Comparison of ENCODE assay signal across 10 mouse cellular contexts in genomic region chr12:89814536-89814935, GRCm38 (mm10).
DNase-seq lines count a peak whose midpoint lies in the region; ATAC-seq lines count a peak whose summit lies in the region.
"Had no signal": no experiment of that assay in that cellular context is flagged by ENCODE, and none has a peak within 500 bp of the region (broad histone marks: within the 10 kb centered on the region; RNA-seq: fewer than 3 reads in every experiment).

No protein-coding gene starts in this region.

- WGBS in embryonic facial prominence, embryonic 14.5 days = 17% methylated on average over 4 of the region's 4 CpGs
- 47% methylated on average over 4 of the region's 4 CpGs for WGBS in midbrain, embryonic 13.5 days
- 47% methylated on average over 4 of the region's 4 CpGs for WGBS in liver, embryonic 12.5 days (ENCODE audit: insufficient replicate concordance)

- no peak overlapping the region for H3K27ac ChIP-seq in embryonic facial prominence, embryonic 14.5 days (replicated peaks; ENCODE audit: low read depth, low read length)
- H3K27ac ChIP-seq in midbrain, embryonic 13.5 days = 0 out of 2 replicates have a peak overlapping the region, but pooled peaks have one; percentile 30
- no peak overlapping the region for H3K27ac ChIP-seq in liver, embryonic 12.5 days

- no peak overlapping the region for H3K4me3 ChIP-seq in embryonic facial prominence, embryonic 14.5 days (ENCODE audit: low read depth, low read length)
- H3K4me3 ChIP-seq in midbrain, embryonic 13.5 days (replicated peaks) = peak overlapping the region; percentile 50
- no peak overlapping the region for H3K4me3 ChIP-seq in liver, embryonic 12.5 days

- ATAC-seq in embryonic facial prominence, embryonic 14.5 days (ENCODE audit: low read depth) = no peak
- ATAC-seq in midbrain, embryonic 13.5 days = no peak
- ATAC-seq in liver, embryonic 12.5 days = no peak

- H3K9ac ChIP-seq in embryonic facial prominence, embryonic 14.5 days (ENCODE audit: low read depth, low read length) = no peak overlapping the region
- H3K9ac ChIP-seq in midbrain, embryonic 13.5 days (replicated peaks) = no peak overlapping the region
- no peak overlapping the region for H3K9ac ChIP-seq in liver, embryonic 12.5 days

- DNase-seq in cerebellum, adult 18-20 months = peak; percentile 41 to 57
- peak; percentile 51 for DNase-seq in cerebellum, adult 9-11 months
- peak; percentile 48 for DNase-seq in embryonic facial prominence, embryonic 14.5 days (ENCODE audit: low spot score)
- DNase-seq in gastrocnemius, postnatal 10 days = no peak
- no peak for DNase-seq in spleen, adult 12 weeks (ENCODE audit: low spot score)
- DNase-seq: kidney, adult 8-10 months; lung, postnatal 4 days had no signal

- peak overlapping the region; percentile 3; the same call in 1 of the 2 replicates for H3K4me2 ChIP-seq in embryonic facial prominence, embryonic 14.5 days (ENCODE audit: low read depth, low read length)
- peak overlapping the region; percentile 90 for H3K4me2 ChIP-seq in midbrain, embryonic 13.5 days (replicated peaks)
- no peak overlapping the region for H3K4me2 ChIP-seq in liver, embryonic 12.5 days
- H3K4me2 ChIP-seq: liver, embryonic 11.5 days had no signal

- H3K4me1 ChIP-seq in embryonic facial prominence, embryonic 14.5 days (ENCODE audit: control insufficient read depth, insufficient read depth, low read length) = peaks cover 5% of the 10 kb centered on the region
- peaks cover 46% of the 10 kb centered on the region for H3K4me1 ChIP-seq in midbrain, embryonic 13.5 days (replicated peaks)
- H3K4me1 ChIP-seq in liver, embryonic 12.5 days = no peaks in the 10 kb centered on the region

- no peaks in the 10 kb centered on the region for H3K9me3 ChIP-seq in embryonic facial prominence, embryonic 14.5 days (ENCODE audit: control insufficient read depth, low read length)
- H3K9me3 ChIP-seq in midbrain, embryonic 13.5 days = no peaks in the 10 kb centered on the region
- H3K9me3 ChIP-seq in liver, embryonic 12.5 days (replicated peaks) = no peaks in the 10 kb centered on the region

- H3K36me3 ChIP-seq in embryonic facial prominence, embryonic 14.5 days (ENCODE audit: control insufficient read depth, insufficient read depth, low read length) = no peaks in the 10 kb centered on the region
- no peaks in the 10 kb centered on the region for H3K36me3 ChIP-seq in midbrain, embryonic 13.5 days
- no peaks in the 10 kb centered on the region for H3K36me3 ChIP-seq in liver, embryonic 12.5 days

- H3K27me3 ChIP-seq in embryonic facial prominence, embryonic 14.5 days (replicated peaks; ENCODE audit: control insufficient read depth, insufficient read depth, low read length) = peaks cover 8% of the 10 kb centered on the region; the same call in 1 of the 2 replicates
- peaks cover 21% of the 10 kb centered on the region for H3K27me3 ChIP-seq in midbrain, embryonic 13.5 days
- H3K27me3 ChIP-seq in liver, embryonic 12.5 days (replicated peaks) = peaks cover 35% of the 10 kb centered on the region

Comparison
In these comparisons a context has a peak if more than half of its experiments do, and no peak if none do; other contexts are left out.
1. DNase-seq: peak in cerebellum, adult 18-20 months (2 of 2), cerebellum, adult 9-11 months (single experiment) and embryonic facial prominence, embryonic 14.5 days (single experiment); none in gastrocnemius, postnatal 10 days (single experiment) and spleen, adult 12 weeks (single experiment).